Mouse (Mus musculus) erythroblast, embryonic 14.5 days (primary cell): Measurements from ENCODE around the gene Slc7a11.

ENCODE experiments used
- GATA1 ChIP-seq: IDR thresholded peaks from 2 replicates; pipeline ENCODE4 v1.6.1; 2012; ENCODE audit warnings: low read length, inconsistent platforms, mixed read lengths
- TAL1 ChIP-seq: IDR thresholded peaks from 3 replicates; pipeline ENCODE4 v1.6.1; 2012; ENCODE audit warnings: low read length, inconsistent platforms, mixed read lengths

DNA sequence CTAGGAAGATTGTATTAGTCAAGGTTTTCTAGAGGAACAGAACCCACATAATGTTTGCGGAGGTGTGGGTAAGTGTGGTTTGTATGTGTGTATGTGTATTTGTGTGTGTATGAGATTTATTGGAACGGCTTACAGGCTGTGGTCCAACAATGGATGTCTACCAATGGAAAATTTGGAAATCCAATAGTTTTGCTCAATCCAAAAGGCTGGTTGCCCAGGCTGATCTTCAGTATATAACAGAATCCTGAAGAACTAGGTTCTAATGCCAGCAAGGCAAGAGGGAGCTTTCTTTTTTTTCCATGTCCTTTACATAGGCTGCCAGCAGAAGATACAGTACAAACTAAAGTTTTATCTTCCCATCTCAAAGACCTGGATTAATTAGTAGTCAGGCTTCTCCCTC lies 48.3 kb upstream of the Slc7a11 start:
- TF ChIP-seq TAL1, result no peak
- TF ChIP-seq GATA1, result no peak
